Mouse (Mus musculus) liver, adult 2 months (tissue): ENCODE measurements around the gene Emid1.

ENCODE experiments used
- CTCF ChIP-seq: fragments of 200-500 bp; IDR thresholded peaks from 2 replicates; pipeline ENCODE4 v1.5.1; 2011; ENCODE audit warnings: low read depth, low read length, control low read depth
- POLR2A ChIP-seq: fragments of 200-500 bp; IDR thresholded peaks from 2 replicates; pipeline ENCODE4 v1.6.1; 2011; ENCODE audit warnings: low read length, control low read depth; ENCODE audit not compliant: insufficient read depth; ENCODE audit errors: extremely low read depth

GRCm38 (mm10) chr11:5064282-5065055, 87.6 kb downstream of the Emid1 start:
- TF ChIP-seq POLR2A (no peak), CTCF (no peak)
